Mouse (Mus musculus): ENCODE data around the gene Nudt16l1.

GRCm38 (mm10) chr16:4938461-4938860 lies at the start of gene Nudt16l1:
- TF ChIP-seq GATA1 (IDR thresholded peaks at IDR 0.05; ENCODE audit: borderline replicate concordance, low read length) (no peak), POLR2AphosphoS5 (IDR thresholded peaks at IDR 0.05; ENCODE audit: insufficient replicate concordance, low read depth, low read length) (no peak), TAL1 (conservative IDR thresholded peaks at IDR 0.05; ENCODE audit: low read depth, low read length) (no peak), CTCF (IDR thresholded peaks at IDR 0.05; ENCODE audit: low read depth, low read length) (no peak)

All from G1E (cell line).